In the genomic region with DNA sequence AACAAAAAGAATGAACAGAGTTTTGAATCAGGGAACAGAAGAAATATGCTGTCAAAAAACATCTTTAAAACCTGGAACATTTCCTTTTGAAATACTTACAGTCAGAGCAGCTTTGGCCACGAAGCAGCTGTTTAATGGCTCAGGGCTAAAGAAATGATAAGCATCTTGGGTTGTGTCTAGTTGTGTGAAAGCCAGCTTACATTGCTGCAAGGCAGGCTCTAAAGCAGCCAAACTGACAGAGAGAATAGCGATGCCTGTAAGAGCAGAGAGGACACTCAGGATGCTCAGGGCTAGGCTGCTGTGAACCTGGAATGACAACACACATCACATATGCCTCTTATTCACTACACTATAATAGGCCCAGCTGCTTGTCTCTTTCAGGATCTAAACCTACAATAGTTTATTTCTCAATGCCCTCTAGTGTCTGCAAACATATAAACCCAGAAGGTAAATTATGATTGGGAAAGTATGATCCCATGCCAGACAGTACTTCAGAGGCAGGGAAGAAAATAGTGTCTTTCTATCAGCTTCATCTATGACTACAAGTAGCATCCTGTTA, we compare ENCODE assay signal across 1 mouse cellular context.
TF ChIP-seq lines count a peak whose summit lies in the region.

No protein-coding gene starts in this region.

TF ChIP-seq in CH12.LX, 34 proteins besides CTCF, POLR2A, EP300 and RAD21:
- peak; percentile 31 for TF ChIP-seq SMC3 (IDR thresholded peaks at IDR 0.05; ENCODE audit: low read depth, low read length)
- no peak for TF ChIP-seq NELFE (IDR thresholded peaks at IDR 0.05; ENCODE audit: low read depth, low read length)
TF ChIP-seq in CH12.LX: peak in this region for 1.
